Mouse (Mus musculus) hindbrain, embryonic 16.5 days (tissue): ENCODE measurements at regions not wholly inside any gene's neighbourhood (a gene's known extent, or its start where the extent isn't known, plus 50 kb on each side); places are given as distances from the start of the nearest gene placed in this dataset.

Source experiments
- ATAC-seq: fragments of 200-750 bp; cut with Nextera tagmentation; 2 replicates; pipeline ENCODE4 v1.8.0; 2017; ENCODE audit warnings: moderate TSS enrichment, moderate library complexity
- H3K27ac ChIP-seq: fragments of 300-500 bp; sonication (generic); 2 replicates; pipeline ENCODE4 v1.5.1; 2014; ENCODE audit warnings: low read depth, mild to moderate bottlenecking, control low read depth, low read length, moderate library complexity
- H3K27me3 ChIP-seq: fragments of 300-500 bp; sonication (generic); replicated peaks from 2 replicates; pipeline ENCODE4 v1.6.1; 2014; ENCODE audit warnings: low read length; ENCODE audit not compliant: control insufficient read depth, insufficient read depth
- H3K36me3 ChIP-seq: fragments of 300-500 bp; sonication (generic); 2 replicates; pipeline ENCODE4 v1.6.1; 2014; ENCODE audit warnings: mild to moderate bottlenecking, low read length, moderate library complexity, mixed read lengths; ENCODE audit not compliant: control insufficient read depth, insufficient read depth
- H3K4me1 ChIP-seq: fragments of 300-500 bp; sonication (generic); 2 replicates; pipeline ENCODE4 v1.6.1; 2014; ENCODE audit warnings: low read depth, low read length; ENCODE audit not compliant: control insufficient read depth, insufficient read depth
- H3K4me2 ChIP-seq: fragments of 300-500 bp; sonication (generic); 2 replicates; pipeline ENCODE4 v1.6.1; 2014; ENCODE audit warnings: mild to moderate bottlenecking, low read length, control low read depth, moderate library complexity
- H3K4me3 ChIP-seq: fragments of 300-500 bp; sonication (generic); 2 replicates; pipeline ENCODE4 v1.5.1; 2014; ENCODE audit warnings: mild to moderate bottlenecking, low read length, control low read depth, moderate library complexity
- H3K9ac ChIP-seq: fragments of 300-500 bp; sonication (generic); 2 replicates; pipeline ENCODE4 v1.6.1; 2014; ENCODE audit warnings: low read depth, mild to moderate bottlenecking, control low read depth, low read length, moderate library complexity
- H3K9me3 ChIP-seq: fragments of 300-500 bp; sonication (generic); 2 replicates; pipeline ENCODE4 v1.6.1; 2014; ENCODE audit warnings: mild to moderate bottlenecking, low read length, moderate library complexity; ENCODE audit not compliant: control insufficient read depth
- WGBS: fragments of 180-500 bp; shearing (Covaris S2); extraction: QIAGEN DNeasy Blood & Tissue Kit; methylation state at CpG from one replicate; pipeline ENCODE4 v1.1.7; 2014; 5-methylcytosine and 5-hydroxymethylcytosine counted together

- no peak for ATAC-seq
- 82% methylated on average over 4 of the region's 4 CpGs for WGBS
- Histone ChIP-seq H3K9me3 (no peaks in the 10 kb centered on the region), H3K9ac (no peak overlapping the region), H3K4me2 (no peak overlapping the region), H3K36me3 (no peaks in the 10 kb centered on the region), H3K4me1 (no peaks in the 10 kb centered on the region), H3K27me3 (no peaks in the 10 kb centered on the region), H3K4me3 (no peak overlapping the region), H3K27ac (no peak overlapping the region)
Observed at GRCm38 (mm10) chr5:42364116-42364515, 296.4 kb downstream of the Gm16223 start.

- Histone ChIP-seq H3K4me3 (no peak overlapping the region), H3K4me2 (no peak overlapping the region), H3K36me3 (no peaks in the 10 kb centered on the region), H3K27ac (no peak overlapping the region), H3K9me3 (0 out of 2 replicates have a peak, but pooled peaks cover 2% of the 10 kb centered on the region), H3K9ac (no peak overlapping the region), H3K27me3 (no peaks in the 10 kb centered on the region), H3K4me1 (no peaks in the 10 kb centered on the region)
- no peak for ATAC-seq
- 70% methylated on average over 1 of the region's 1 CpGs for WGBS
Observed at GRCm38 (mm10) chr5:42387959-42388358, 320.2 kb downstream of the Gm16223 start.

- H3K27ac ChIP-seq: no peak overlapping the region
- no peak overlapping the region for H3K9ac ChIP-seq
- H3K27me3 ChIP-seq: no peaks in the 10 kb centered on the region
- H3K4me1 ChIP-seq: no peaks in the 10 kb centered on the region
- H3K4me2 ChIP-seq: no peak overlapping the region
- no peaks in the 10 kb centered on the region for H3K36me3 ChIP-seq
- no peak for ATAC-seq
- H3K4me3 ChIP-seq: no peak overlapping the region
- no peaks in the 10 kb centered on the region for H3K9me3 ChIP-seq
Observed at GRCm38 (mm10) chr5:42396695-42397094, 328.9 kb downstream of the Gm16223 start.

GRCm38 (mm10) chr5:42409981-42410380, 342.2 kb downstream of the Gm16223 start:
- Histone ChIP-seq H3K4me2 (no peak overlapping the region), H3K9me3 (no peaks in the 10 kb centered on the region), H3K36me3 (no peaks in the 10 kb centered on the region), H3K4me3 (no peak overlapping the region), H3K9ac (no peak overlapping the region), H3K4me1 (no peaks in the 10 kb centered on the region), H3K27ac (no peak overlapping the region), H3K27me3 (no peaks in the 10 kb centered on the region)
- ATAC-seq: no peak

- WGBS: 14% methylated on average over 1 of the region's 1 CpGs
- H3K4me3 ChIP-seq: no peak overlapping the region
- H3K27ac ChIP-seq: no peak overlapping the region
- no peaks in the 10 kb centered on the region for H3K36me3 ChIP-seq
- H3K4me1 ChIP-seq: no peaks in the 10 kb centered on the region
- H3K27me3 ChIP-seq: no peaks in the 10 kb centered on the region
- H3K9me3 ChIP-seq: no peaks in the 10 kb centered on the region
- H3K4me2 ChIP-seq: no peak overlapping the region
- H3K9ac ChIP-seq: no peak overlapping the region
- no peak for ATAC-seq
Observed at GRCm38 (mm10) chr5:42412296-42412695, 344.5 kb downstream of the Gm16223 start.

- no peaks in the 10 kb centered on the region for H3K27me3 ChIP-seq
- H3K27ac ChIP-seq: no peak overlapping the region
- H3K9ac ChIP-seq: no peak overlapping the region
- H3K4me1 ChIP-seq: no peaks in the 10 kb centered on the region
- WGBS: 56% methylated on average over 3 of the region's 3 CpGs
- ATAC-seq: no peak
- no peak overlapping the region for H3K4me3 ChIP-seq
- no peak overlapping the region for H3K4me2 ChIP-seq
- no peaks in the 10 kb centered on the region for H3K36me3 ChIP-seq
- no peaks in the 10 kb centered on the region for H3K9me3 ChIP-seq
Observed at GRCm38 (mm10) chr5:42425902-42426301, 358.1 kb downstream of the Gm16223 start.

GRCm38 (mm10) chr5:42433147-42433546, 365.4 kb downstream of the Gm16223 start:
- H3K27me3 ChIP-seq: no peaks in the 10 kb centered on the region
- no peaks in the 10 kb centered on the region for H3K9me3 ChIP-seq
- H3K4me3 ChIP-seq: no peak overlapping the region
- H3K36me3 ChIP-seq: no peaks in the 10 kb centered on the region
- no peak overlapping the region for H3K27ac ChIP-seq
- no peak overlapping the region for H3K9ac ChIP-seq
- no peak overlapping the region for H3K4me2 ChIP-seq
- WGBS: 73% methylated on average over 3 of the region's 3 CpGs
- H3K4me1 ChIP-seq: no peaks in the 10 kb centered on the region
- peak; percentile 70; the same call in 1 of the 2 replicates for ATAC-seq

- Histone ChIP-seq H3K27me3 (no peaks in the 10 kb centered on the region), H3K9me3 (no peaks in the 10 kb centered on the region), H3K4me1 (no peaks in the 10 kb centered on the region), H3K4me3 (no peak overlapping the region), H3K27ac (no peak overlapping the region), H3K36me3 (no peaks in the 10 kb centered on the region), H3K9ac (no peak overlapping the region), H3K4me2 (no peak overlapping the region)
- WGBS: 81% methylated on average over 2 of the region's 2 CpGs
- ATAC-seq: no peak
Observed at GRCm38 (mm10) chr5:42448644-42449043, 380.9 kb downstream of the Gm16223 start.

- no peaks in the 10 kb centered on the region for H3K36me3 ChIP-seq
- H3K4me3 ChIP-seq: no peak overlapping the region
- WGBS: 62% methylated on average over 2 of the region's 2 CpGs
- no peak overlapping the region for H3K4me2 ChIP-seq
- H3K9me3 ChIP-seq: no peaks in the 10 kb centered on the region
- no peaks in the 10 kb centered on the region for H3K27me3 ChIP-seq
- H3K4me1 ChIP-seq: no peaks in the 10 kb centered on the region
- H3K9ac ChIP-seq: no peak overlapping the region
- H3K27ac ChIP-seq: no peak overlapping the region
- no peak for ATAC-seq
Observed at GRCm38 (mm10) chr5:42449581-42449980, 381.8 kb downstream of the Gm16223 start.

GRCm38 (mm10) chr5:42453707-42454106, 385.9 kb downstream of the Gm16223 start:
- Histone ChIP-seq H3K4me3 (no peak overlapping the region), H3K27me3 (no peaks in the 10 kb centered on the region), H3K9me3 (no peaks in the 10 kb centered on the region), H3K4me2 (no peak overlapping the region), H3K36me3 (no peaks in the 10 kb centered on the region), H3K4me1 (no peaks in the 10 kb centered on the region), H3K9ac (no peak overlapping the region), H3K27ac (no peak overlapping the region)
- ATAC-seq: no peak
- WGBS: 81% methylated on average over 3 of the region's 3 CpGs
